Mouse (Mus musculus): ENCODE results near the gene Ank3. TPM values are rescaled to one million over a fixed set of nuclear protein-coding genes. Genes with fewer than 3 reads are reported as not detected.

The Ank3 gene
- polyA plus RNA-seq, 1 experiment from 2014 or later, result 48.8 TPM

DNA sequence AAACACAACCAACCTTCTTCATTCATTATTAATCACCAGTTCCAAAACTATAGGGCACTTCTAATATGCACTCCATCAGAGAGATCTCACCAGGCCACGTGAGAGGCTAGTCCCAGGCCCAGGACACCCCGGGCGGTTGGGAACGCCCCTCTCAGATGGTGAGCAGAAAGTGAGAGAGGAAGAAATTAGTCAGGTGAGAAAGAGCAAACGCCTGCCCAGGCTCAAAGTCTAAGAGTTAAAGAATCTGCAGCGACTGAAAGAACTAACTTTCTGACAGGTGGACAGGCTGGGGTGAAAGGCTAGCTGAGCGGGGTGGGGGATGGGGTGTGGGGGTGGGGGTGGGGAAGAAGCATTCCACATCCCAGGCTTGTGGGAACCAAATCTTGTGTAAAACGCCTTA lies 525.2 kb downstream of the Ank3 start:
- no peak overlapping the region for H3K9ac ChIP-seq (ENCODE audit: low read depth, low read length)
- H3K27ac ChIP-seq, result peak overlapping the region; percentile 84; the same call in 1 of the 2 replicates
- no peaks in the 10 kb centered on the region for H3K27me3 ChIP-seq (ENCODE audit: insufficient read depth, low read length)
- no peaks in the 10 kb centered on the region for H3K36me3 ChIP-seq (ENCODE audit: insufficient read depth, low read length)
- peak; percentile 46 for ATAC-seq (replicated peaks; ENCODE audit: low FRiP score, low read depth)
- 10% methylated on average over 8 of the region's 8 CpGs for WGBS
- peak; percentile 52 for DNase-seq (ENCODE audit: low spot score)
- no peak for TF ChIP-seq CTCF (IDR thresholded peaks at IDR 0.05; ENCODE audit: low read depth)
- H3K4me2 ChIP-seq (ENCODE audit: low read length), result peak overlapping the region; percentile 77; the same call in 1 of the 2 replicates
- peaks cover 13% of the 10 kb centered on the region; the same call in 1 of the 2 replicates for H3K4me1 ChIP-seq (replicated peaks; ENCODE audit: insufficient read depth, low read length)
- H3K4me3 ChIP-seq (replicated peaks; ENCODE audit: low read depth, low read length), result no peak overlapping the region
- no peaks in the 10 kb centered on the region for H3K9me3 ChIP-seq (replicated peaks; ENCODE audit: low read length)

DNA sequence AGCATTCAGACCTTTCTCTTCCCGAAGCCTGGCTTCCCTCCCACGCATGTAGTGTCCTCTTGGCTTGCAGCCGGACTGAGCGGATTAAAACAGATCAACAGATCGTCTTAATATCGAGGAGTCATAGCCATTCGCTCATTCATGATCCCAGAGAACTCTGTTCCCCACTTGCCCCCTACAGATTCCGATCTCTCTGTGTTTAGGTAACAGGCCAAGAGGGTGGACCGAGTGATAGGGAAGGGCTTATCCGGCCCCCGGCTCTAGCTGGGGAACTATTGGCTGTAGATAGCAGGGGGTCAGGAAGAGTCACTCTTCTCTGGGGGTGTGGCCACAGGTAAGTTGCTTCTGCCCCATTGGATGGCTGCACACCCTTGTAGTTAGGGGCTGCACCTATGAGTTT lies 525.7 kb downstream of the Ank3 start:
- Histone ChIP-seq H3K4me1 (replicated peaks; ENCODE audit: insufficient read depth, low read length) (peaks cover 13% of the 10 kb centered on the region; the same call in 1 of the 2 replicates), H3K9ac (ENCODE audit: low read depth, low read length) (no peak overlapping the region), H3K4me2 (ENCODE audit: low read length) (peak overlapping the region; percentile 77), H3K36me3 (ENCODE audit: insufficient read depth, low read length) (no peaks in the 10 kb centered on the region), H3K27me3 (ENCODE audit: insufficient read depth, low read length) (no peaks in the 10 kb centered on the region), H3K4me3 (replicated peaks; ENCODE audit: low read depth, low read length) (peak overlapping the region; percentile 42), H3K9me3 (replicated peaks; ENCODE audit: low read length) (no peaks in the 10 kb centered on the region), H3K27ac (peak overlapping the region; percentile 84)
- peak; percentile 42 for DNase-seq (ENCODE audit: low spot score)
- ATAC-seq (replicated peaks; ENCODE audit: low FRiP score, low read depth), result peak; percentile 15; the same call in 1 of the 2 replicates
- WGBS, result 5% methylated on average over 11 of the region's 11 CpGs
- TF ChIP-seq CTCF (IDR thresholded peaks at IDR 0.05; ENCODE audit: low read depth), result no peak

DNA sequence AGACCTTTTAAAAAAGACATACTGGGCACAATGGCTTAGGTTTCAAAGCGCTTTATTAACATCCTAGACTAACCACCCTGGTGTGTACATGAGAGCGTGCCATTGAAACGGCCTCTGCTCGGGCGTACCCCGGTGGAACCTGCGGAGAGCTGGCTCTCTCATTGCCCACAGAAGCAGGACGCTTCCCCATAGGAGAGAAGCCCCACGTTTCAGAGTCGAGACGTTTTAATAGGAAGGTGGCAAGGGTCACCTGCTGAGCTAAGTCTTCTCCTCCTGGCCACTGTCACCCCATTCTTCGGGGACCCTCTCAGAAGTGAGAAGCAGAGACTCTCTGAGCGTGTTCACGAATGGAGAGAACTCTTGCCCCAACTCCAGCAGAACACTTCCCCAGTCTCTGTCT lies 526.3 kb downstream of the Ank3 start:
- Histone ChIP-seq H3K4me1 (replicated peaks; ENCODE audit: insufficient read depth, low read length) (peaks cover 13% of the 10 kb centered on the region; the same call in 1 of the 2 replicates), H3K4me3 (replicated peaks; ENCODE audit: low read depth, low read length) (peak overlapping the region; percentile 42), H3K4me2 (ENCODE audit: low read length) (peak overlapping the region; percentile 77), H3K9me3 (replicated peaks; ENCODE audit: low read length) (no peaks in the 10 kb centered on the region), H3K9ac (ENCODE audit: low read depth, low read length) (peak overlapping the region; percentile 52; the same call in 1 of the 2 replicates), H3K36me3 (ENCODE audit: insufficient read depth, low read length) (no peaks in the 10 kb centered on the region), H3K27me3 (ENCODE audit: insufficient read depth, low read length) (no peaks in the 10 kb centered on the region), H3K27ac (peak overlapping the region; percentile 84)
- no peak for DNase-seq (ENCODE audit: low spot score)
- TF ChIP-seq CTCF (IDR thresholded peaks at IDR 0.05; ENCODE audit: low read depth), result no peak
- WGBS, result 4% methylated on average over 14 of the region's 14 CpGs
- ATAC-seq (replicated peaks; ENCODE audit: low FRiP score, low read depth), result no peak

- H3K9me3 ChIP-seq (replicated peaks; ENCODE audit: low read length), result no peaks in the 10 kb centered on the region
- H3K4me3 ChIP-seq (replicated peaks; ENCODE audit: low read depth, low read length), result peak overlapping the region; percentile 42
- peak overlapping the region; percentile 84 for H3K27ac ChIP-seq
- peak; percentile 76 for ATAC-seq (replicated peaks; ENCODE audit: low FRiP score, low read depth)
- H3K4me2 ChIP-seq (ENCODE audit: low read length), result peak overlapping the region; percentile 77
- H3K36me3 ChIP-seq (ENCODE audit: insufficient read depth, low read length), result no peaks in the 10 kb centered on the region
- under 1% methylated on average over 19 of the region's 19 CpGs for whole genome bisulfite sequencing
- peak overlapping the region; percentile 52 for H3K9ac ChIP-seq (ENCODE audit: low read depth, low read length)
- peaks cover 13% of the 10 kb centered on the region; the same call in 1 of the 2 replicates for H3K4me1 ChIP-seq (replicated peaks; ENCODE audit: insufficient read depth, low read length)
- no peak for TF ChIP-seq CTCF (IDR thresholded peaks at IDR 0.05; ENCODE audit: low read depth)
- no peaks in the 10 kb centered on the region for H3K27me3 ChIP-seq (ENCODE audit: insufficient read depth, low read length)
- peak; percentile 94 for DNase-seq (ENCODE audit: low spot score)
These were observed 526.9 kb downstream of the Ank3 start for GRCm38 (mm10) chr10:69925285-69926157.

- Histone ChIP-seq H3K9ac (ENCODE audit: low read depth, low read length) (peak overlapping the region; percentile 52), H3K4me1 (replicated peaks; ENCODE audit: insufficient read depth, low read length) (peaks cover 13% of the 10 kb centered on the region; the same call in 1 of the 2 replicates), H3K27ac (peak overlapping the region; percentile 84), H3K4me3 (replicated peaks; ENCODE audit: low read depth, low read length) (peak overlapping the region; percentile 42), H3K27me3 (ENCODE audit: insufficient read depth, low read length) (no peaks in the 10 kb centered on the region), H3K4me2 (ENCODE audit: low read length) (peak overlapping the region; percentile 77), H3K36me3 (ENCODE audit: insufficient read depth, low read length) (no peaks in the 10 kb centered on the region), H3K9me3 (replicated peaks; ENCODE audit: low read length) (no peaks in the 10 kb centered on the region)
- no peak for TF ChIP-seq CTCF (IDR thresholded peaks at IDR 0.05; ENCODE audit: low read depth)
- under 1% methylated on average over 11 of the region's 11 CpGs for WGBS
- DNase-seq (ENCODE audit: low spot score) (peak; percentile 74), ATAC-seq (replicated peaks; ENCODE audit: low FRiP score, low read depth) (no peak)
These were observed 527.7 kb downstream of the Ank3 start for GRCm38 (mm10) chr10:69926158-69926882.

- peak overlapping the region; percentile 84 for H3K27ac ChIP-seq
- DNase-seq (ENCODE audit: low spot score), result no peak
- peak overlapping the region; percentile 42 for H3K4me3 ChIP-seq (replicated peaks; ENCODE audit: low read depth, low read length)
- peak overlapping the region; percentile 77 for H3K4me2 ChIP-seq (ENCODE audit: low read length)
- no peaks in the 10 kb centered on the region for H3K27me3 ChIP-seq (ENCODE audit: insufficient read depth, low read length)
- 13% methylated on average over 9 of the region's 9 CpGs for WGBS
- ATAC-seq (replicated peaks; ENCODE audit: low FRiP score, low read depth), result no peak
- H3K9ac ChIP-seq (ENCODE audit: low read depth, low read length), result peak overlapping the region; percentile 52
- TF ChIP-seq CTCF (IDR thresholded peaks at IDR 0.05; ENCODE audit: low read depth), result no peak
- H3K4me1 ChIP-seq (replicated peaks; ENCODE audit: insufficient read depth, low read length), result peaks cover 13% of the 10 kb centered on the region; the same call in 1 of the 2 replicates
- H3K36me3 ChIP-seq (ENCODE audit: insufficient read depth, low read length), result no peaks in the 10 kb centered on the region
- no peaks in the 10 kb centered on the region for H3K9me3 ChIP-seq (replicated peaks; ENCODE audit: low read length)
These were observed 528.4 kb downstream of the Ank3 start for GRCm38 (mm10) chr10:69927012-69927411.

Measured in kidney, postnatal 0 days (tissue).